Mouse (Mus musculus) MEL (cell line): Measurements from ENCODE around the gene Hist3h2a.

Experiments
- CTCF ChIP-seq, 3 experiments: IDR thresholded peaks in 2 of 3; conservative IDR thresholded peaks in 1 of 3; 2 replicates each; pipeline ENCODE4 v1.5.1; 2011 to 2012; ENCODE audit warnings: low read length in 3 of 3, low read depth in 2 of 3, mild to moderate bottlenecking in 2 of 3, improper control_type of control experiment in 1 of 3, inconsistent platforms in 1 of 3, mixed read lengths in 1 of 3, moderate library complexity in 1 of 3; ENCODE audit not compliant: control insufficient read depth in 1 of 3, insufficient read depth in 1 of 3, poor library complexity in 1 of 3, severe bottlenecking in 1 of 3
- E2F4 ChIP-seq: IDR thresholded peaks from 2 replicates; pipeline ENCODE4 v1.6.1; 2011; ENCODE audit warnings: low read depth, low read length, improper control_type of control experiment, borderline replicate concordance
- EP300 ChIP-seq, 2 experiments: IDR thresholded peaks; 2 replicates each; pipeline ENCODE4 v1.6.1; 2011; ENCODE audit warnings: improper control_type of control experiment in 2 of 2, low read length in 2 of 2, low read depth in 1 of 2, mild to moderate bottlenecking in 1 of 2
- GABPA ChIP-seq: IDR thresholded peaks from 2 replicates; pipeline ENCODE4 v1.6.1; 2012; ENCODE audit warnings: low read depth, mild to moderate bottlenecking, inconsistent platforms, low read length, improper control_type of control experiment, moderate library complexity
- GATA1 ChIP-seq: IDR thresholded peaks from 2 replicates; pipeline ENCODE4 v1.6.1; 2011; ENCODE audit warnings: low read depth, low read length, improper control_type of control experiment
- MAX ChIP-seq: IDR thresholded peaks from 2 replicates; pipeline ENCODE4 v1.6.1; 2011; ENCODE audit warnings: low read length, improper control_type of control experiment
- MEF2A ChIP-seq: IDR thresholded peaks from 2 replicates; pipeline ENCODE4 v1.6.1; 2014; ENCODE audit warnings: low read depth, mild to moderate bottlenecking, inconsistent platforms, low read length, improper control_type of control experiment; ENCODE audit not compliant: poor library complexity, insufficient replicate concordance, severe bottlenecking; ENCODE audit errors: extremely low read depth
- MYC ChIP-seq: IDR thresholded peaks from 2 replicates; pipeline ENCODE4 v1.6.1; 2011; ENCODE audit warnings: low read depth, mild to moderate bottlenecking, low read length, improper control_type of control experiment, moderate library complexity
- POLR2A ChIP-seq, 2 experiments: IDR thresholded peaks; 2 replicates each; pipeline ENCODE4 v1.6.1; 2011 to 2012; ENCODE audit warnings: low read length in 2 of 2, mild to moderate bottlenecking in 2 of 2, control low read depth in 1 of 2, improper control_type of control experiment in 1 of 2, low read depth in 1 of 2, moderate library complexity in 1 of 2; ENCODE audit not compliant: control insufficient read depth in 1 of 2, insufficient read depth in 1 of 2, poor library complexity in 1 of 2
- POLR2AphosphoS2 ChIP-seq: IDR thresholded peaks from 2 replicates; pipeline ENCODE4 v1.6.1; 2011; ENCODE audit warnings: low read length, improper control_type of control experiment
- RAD21 ChIP-seq: IDR thresholded peaks from 2 replicates; pipeline ENCODE4 v1.6.1; 2011; ENCODE audit warnings: mild to moderate bottlenecking, low read depth, low read length, improper control_type of control experiment
- SIN3A ChIP-seq: IDR thresholded peaks from 2 replicates; pipeline ENCODE4 v1.6.1; 2012; ENCODE audit warnings: low read length, improper control_type of control experiment, inconsistent platforms
- TCF12 ChIP-seq: IDR thresholded peaks from 2 replicates; pipeline ENCODE4 v1.6.1; 2014; ENCODE audit warnings: low read depth, mild to moderate bottlenecking, inconsistent platforms, low read length, improper control_type of control experiment, moderate library complexity
- ZNF384 ChIP-seq: IDR thresholded peaks from 2 replicates; pipeline ENCODE4 v1.6.1; 2012; ENCODE audit warnings: low read depth, mild to moderate bottlenecking, inconsistent platforms, low read length, improper control_type of control experiment

- no peak for TF ChIP-seq CTCF (IDR thresholded peaks at IDR 0.05 in 2 of 3, conservative IDR thresholded peaks at IDR 0.05 in 1 of 3; ENCODE audit: control insufficient read depth in 1 of 3, insufficient read depth in 1 of 3, low read depth in 2 of 3, low read length in 3 of 3, poor library complexity in 1 of 3, severe bottlenecking in 1 of 3)
- TF ChIP-seq ZNF384 = no peak
- TF ChIP-seq TCF12 = no peak
- TF ChIP-seq SIN3A = no peak
- TF ChIP-seq RAD21 = no peak
- TF ChIP-seq MEF2A = no peak
- TF ChIP-seq GABPA = no peak
- TF ChIP-seq MYC = no peak
- no peak for TF ChIP-seq MAX
- TF ChIP-seq POLR2A (IDR thresholded peaks at IDR 0.05; ENCODE audit: control insufficient read depth in 1 of 2, insufficient read depth in 1 of 2, low read depth in 1 of 2, low read length in 2 of 2, poor library complexity in 1 of 2) = no peak
- no peak for TF ChIP-seq EP300 (IDR thresholded peaks at IDR 0.05; ENCODE audit: low read depth in 1 of 2, low read length in 2 of 2)
- TF ChIP-seq POLR2AphosphoS2 = no peak
- no peak for TF ChIP-seq E2F4
- TF ChIP-seq GATA1 = no peak
These were observed 48.0 kb downstream of the Hist3h2a start for GRCm38 (mm10) chr11:59002327-59003079.
